Mouse (Mus musculus) right cerebral cortex, postnatal 36 days (tissue): ENCODE results near the gene Slc30a3.
A peak's percentile ranks its signal among the peaks of the same experiment; 100 is the strongest.
"Not testable (repeated sequence)": the region's sequence is repeated elsewhere in the genome, so short reads cannot be mapped to it uniquely, and the experiment has no call there.

Experiments
- DNase-seq, 2 experiments: peaks; one replicate each; pipeline ENCODE4 v3.0.0; 2022; ENCODE audit warnings: low spot score in 2 of 2, mixed read lengths in 1 of 2

Gene Slc30a3

DNA sequence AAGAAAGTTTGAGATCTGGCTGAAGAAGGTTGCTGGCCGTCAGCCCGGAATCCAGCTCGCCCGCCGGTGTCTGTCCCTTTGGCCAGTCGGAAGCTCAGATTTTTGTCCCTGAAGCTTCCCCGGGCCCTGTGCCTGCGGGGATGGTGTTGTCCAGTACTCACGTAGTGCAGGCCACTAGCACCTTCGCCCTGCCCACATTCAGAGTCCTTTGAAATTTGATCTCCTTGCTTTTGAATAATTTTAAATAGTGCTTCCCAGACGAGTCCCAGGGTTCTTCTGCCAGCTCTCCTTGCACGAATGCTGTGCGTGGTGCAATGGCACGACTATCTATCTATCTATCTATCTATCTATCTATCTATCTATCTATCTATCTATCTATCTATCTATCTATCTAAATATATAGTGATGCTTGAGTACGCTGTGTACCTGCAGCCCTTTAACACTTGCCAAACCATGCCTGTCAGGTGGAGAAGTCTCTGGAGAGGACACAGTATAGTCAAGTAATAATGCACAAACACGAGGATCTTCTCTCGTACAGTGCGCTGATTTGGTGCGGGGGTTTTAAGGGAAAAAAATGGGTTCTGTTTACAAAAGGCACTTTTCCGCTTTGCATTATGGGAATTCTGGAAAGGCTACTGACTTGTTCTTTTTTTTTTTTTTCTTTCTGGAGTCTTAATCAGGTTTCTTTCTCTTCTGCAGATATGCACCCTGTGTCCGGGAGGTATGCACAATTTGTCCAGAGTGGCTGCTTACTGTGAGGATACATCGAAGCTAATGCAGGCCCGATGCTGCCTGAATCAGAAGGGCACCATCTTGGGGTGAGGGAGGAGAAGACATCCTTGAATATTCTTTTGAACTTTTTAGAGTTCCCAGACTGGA lies 59.0 kb downstream of the Slc30a3 start, which contains the start of gene Slc5a6:
Slc5a6 (minus strand) TSS at position 162 of the 879 bp plus-strand sequence.
- DNase-seq = peak in 1 of 2 experiments; percentile 45

DNA sequence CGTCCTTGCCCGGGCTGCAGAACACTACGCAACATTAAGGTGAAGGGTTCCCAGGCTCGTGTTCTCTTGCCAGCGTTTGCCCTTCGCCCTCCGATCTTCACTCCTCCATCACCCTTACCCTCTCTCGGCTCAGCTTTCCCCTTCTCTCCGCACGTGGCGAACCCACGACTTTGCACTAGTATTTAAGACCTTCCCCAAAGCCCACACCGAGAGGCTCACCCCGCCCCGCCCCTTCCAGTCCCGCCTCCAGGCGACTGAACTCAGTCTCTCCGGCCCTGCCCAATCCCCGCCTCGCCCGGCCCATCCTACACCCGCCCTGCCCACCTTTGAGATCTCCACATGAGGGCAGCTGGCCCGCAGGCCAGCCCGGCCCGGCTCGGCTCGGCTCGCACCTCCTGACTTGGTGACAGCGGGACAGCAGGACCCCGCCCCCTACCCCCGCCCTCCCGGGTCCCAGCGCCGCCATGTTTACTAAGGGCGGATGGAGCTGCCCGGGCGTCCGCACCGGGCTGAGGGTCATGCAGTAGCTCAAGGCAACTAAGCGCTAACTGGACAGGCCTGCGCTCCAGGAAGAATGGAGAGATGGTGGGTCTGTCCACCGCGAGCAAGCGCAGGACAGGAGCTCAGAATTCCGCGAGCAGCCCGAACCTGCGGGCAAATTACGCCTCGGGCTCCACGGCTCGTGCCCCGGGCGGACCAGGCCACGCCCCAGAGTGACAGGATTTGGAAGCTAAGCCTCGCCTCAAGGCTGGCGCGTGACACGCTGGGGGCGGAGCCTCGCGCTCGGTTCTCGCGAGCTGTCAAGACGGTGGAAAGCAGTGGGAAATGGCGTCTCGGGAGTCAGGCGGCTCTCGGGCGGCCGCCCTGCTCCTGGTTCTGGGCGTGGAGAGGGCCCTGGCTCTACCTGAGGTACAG lies 59.9 kb downstream of the Slc30a3 start, which contains the start of gene Atraid:
Atraid (plus strand) TSS at position 465 of the 915 bp plus-strand sequence.
- DNase-seq = peak; percentile 97 to 98

DNA sequence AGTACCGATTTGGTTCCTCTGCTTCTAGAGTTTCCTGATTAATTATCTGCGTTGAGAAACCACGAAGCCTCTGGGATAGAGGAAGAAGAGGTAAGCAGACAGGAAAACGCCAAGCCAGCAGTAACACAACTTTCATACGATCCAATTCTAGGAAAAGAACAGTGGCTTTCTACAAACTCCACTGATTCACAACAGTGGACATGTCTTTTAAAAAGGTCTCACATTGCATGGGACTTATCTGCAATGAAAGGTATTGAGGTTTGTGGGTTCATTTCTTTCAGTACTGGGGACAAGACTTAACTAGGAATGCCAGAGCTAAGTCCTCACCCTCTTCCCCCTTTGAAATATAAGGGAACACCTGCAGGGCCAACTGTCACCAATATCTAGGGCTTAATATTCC lies 61.0 kb downstream of the Slc30a3 start:
- no peak for DNase-seq

DNA sequence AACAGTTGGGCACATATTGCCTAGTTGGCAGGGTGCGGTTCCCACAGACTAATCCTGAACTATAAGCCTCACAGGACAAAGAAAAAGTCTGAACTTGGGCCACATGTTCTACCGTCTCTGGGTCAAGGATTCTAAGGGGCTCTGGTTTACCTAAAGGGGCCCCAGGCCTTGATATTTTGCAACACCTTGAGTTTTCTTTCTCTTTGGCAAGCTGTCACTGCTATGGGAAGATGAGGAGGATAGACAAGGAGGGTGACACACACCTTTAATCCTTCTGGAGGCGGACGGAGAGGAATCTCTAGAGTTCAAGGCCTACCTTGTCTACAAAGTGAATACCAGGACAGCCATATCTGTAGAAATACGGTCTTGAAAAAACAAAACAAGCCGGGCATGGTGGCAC lies 61.6 kb downstream of the Slc30a3 start:
- no peak for DNase-seq

DNA sequence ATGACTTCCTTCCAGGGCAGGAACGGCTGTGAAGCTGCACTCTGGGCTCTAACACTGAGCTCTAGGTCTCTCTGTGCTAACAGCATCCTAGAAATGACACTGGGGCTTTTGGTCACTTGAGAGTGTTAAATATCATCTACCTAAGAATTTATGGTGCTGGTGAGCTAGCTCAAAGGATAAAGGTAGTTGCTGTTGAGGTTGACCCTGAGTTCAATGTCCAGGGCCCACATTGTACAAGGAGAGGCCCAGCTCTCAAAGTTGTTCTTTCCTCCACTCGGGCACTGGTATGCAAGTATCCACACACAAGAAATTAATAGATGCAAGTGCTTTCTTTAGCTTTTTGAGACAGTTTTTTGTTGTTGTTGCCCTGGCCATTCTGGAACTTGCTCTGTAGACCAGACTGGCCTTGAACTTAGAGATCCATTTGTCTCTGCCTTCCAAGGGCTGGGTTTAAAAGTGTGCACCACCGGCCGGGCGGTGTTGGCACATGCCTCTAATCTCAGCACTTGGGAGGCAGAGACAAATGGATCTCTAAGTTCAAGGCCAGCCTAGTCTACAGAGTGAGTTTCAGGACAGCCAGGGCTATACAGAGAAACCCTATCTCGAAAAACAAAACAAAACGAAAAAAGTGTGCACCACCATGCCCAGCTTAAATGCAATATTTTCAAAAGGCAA lies 69.7 kb downstream of the Slc30a3 start:
- DNase-seq = no peak

DNA sequence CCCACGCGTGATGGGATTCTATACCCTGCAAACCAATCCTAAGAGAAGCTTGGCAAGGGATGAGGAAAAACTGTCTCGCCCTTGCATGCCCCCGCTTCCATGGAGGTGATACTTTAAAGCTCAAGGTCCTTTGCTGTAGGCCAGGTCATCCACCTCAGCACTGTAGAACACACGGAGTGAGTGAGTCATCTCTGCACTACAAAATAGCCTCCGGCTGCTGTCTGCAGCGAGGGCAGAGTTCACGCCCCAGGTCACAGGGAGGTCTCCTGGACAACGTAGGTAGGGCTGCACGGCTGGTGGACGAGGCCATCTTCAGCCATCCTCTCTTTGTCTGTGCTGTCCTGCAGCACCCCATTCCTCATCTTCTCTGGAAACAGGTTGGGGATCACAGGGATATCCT lies 71.5 kb downstream of the Slc30a3 start:
- not testable (repeated sequence) for DNase-seq
